Mouse (Mus musculus): Measurements from ENCODE around the gene Ltbp1. TPM values are rescaled to one million over a fixed set of nuclear protein-coding genes. Genes with fewer than 3 reads are reported as not detected.

Gene Ltbp1
- polyA plus RNA-seq, 1 experiment from 2014 or later, result 2.6 TPM

- DNase-seq (ENCODE audit: low spot score), result no peak
- Histone ChIP-seq H3K4me3 (replicated peaks; ENCODE audit: low read length) (no peak overlapping the region), H3K36me3 (replicated peaks; ENCODE audit: control insufficient read depth, insufficient read depth) (no peaks in the 10 kb centered on the region), H3K27ac (no peak overlapping the region), H3K4me1 (replicated peaks; ENCODE audit: control insufficient read depth, insufficient read depth, low read length) (no peaks in the 10 kb centered on the region), H3K4me2 (replicated peaks) (no peak overlapping the region), H3K9ac (no peak overlapping the region), H3K27me3 (ENCODE audit: control insufficient read depth, insufficient read depth, low read length) (no peaks in the 10 kb centered on the region), H3K9me3 (ENCODE audit: control insufficient read depth, low read length) (no peaks in the 10 kb centered on the region)
- WGBS, result 58% methylated on average over 1 of the region's 1 CpGs
- no peak for ATAC-seq (ENCODE audit: low FRiP score)
Observed at GRCm38 (mm10) chr17:75255967-75256366, 250.6 kb downstream of the Ltbp1 start.

GRCm38 (mm10) chr17:75258427-75258826, 253.1 kb downstream of the Ltbp1 start:
- Histone ChIP-seq H3K27me3 (ENCODE audit: control insufficient read depth, insufficient read depth, low read length) (no peaks in the 10 kb centered on the region), H3K9ac (no peak overlapping the region), H3K4me2 (replicated peaks) (no peak overlapping the region), H3K27ac (no peak overlapping the region), H3K36me3 (replicated peaks; ENCODE audit: control insufficient read depth, insufficient read depth) (no peaks in the 10 kb centered on the region), H3K9me3 (ENCODE audit: control insufficient read depth, low read length) (no peaks in the 10 kb centered on the region), H3K4me1 (replicated peaks; ENCODE audit: control insufficient read depth, insufficient read depth, low read length) (no peaks in the 10 kb centered on the region), H3K4me3 (replicated peaks; ENCODE audit: low read length) (no peak overlapping the region)
- 81% methylated on average over 2 of the region's 2 CpGs for WGBS
- DNase-seq (ENCODE audit: low spot score), result no peak
- no peak for ATAC-seq (ENCODE audit: low FRiP score)

- 40% methylated on average over 3 of the region's 3 CpGs for WGBS
- Histone ChIP-seq H3K9me3 (ENCODE audit: control insufficient read depth, low read length) (no peaks in the 10 kb centered on the region), H3K4me3 (replicated peaks; ENCODE audit: low read length) (no peak overlapping the region), H3K36me3 (replicated peaks; ENCODE audit: control insufficient read depth, insufficient read depth) (no peaks in the 10 kb centered on the region), H3K27me3 (ENCODE audit: control insufficient read depth, insufficient read depth, low read length) (no peaks in the 10 kb centered on the region), H3K9ac (no peak overlapping the region), H3K4me1 (replicated peaks; ENCODE audit: control insufficient read depth, insufficient read depth, low read length) (no peaks in the 10 kb centered on the region), H3K4me2 (replicated peaks) (no peak overlapping the region), H3K27ac (no peak overlapping the region)
- DNase-seq (ENCODE audit: low spot score) (no peak), ATAC-seq (ENCODE audit: low FRiP score) (no peak)
Observed at GRCm38 (mm10) chr17:75263336-75263990, 258.1 kb downstream of the Ltbp1 start.

GRCm38 (mm10) chr17:75268506-75268905, 263.1 kb downstream of the Ltbp1 start:
- no peak overlapping the region for H3K27ac ChIP-seq
- no peaks in the 10 kb centered on the region for H3K9me3 ChIP-seq (ENCODE audit: control insufficient read depth, low read length)
- no peak overlapping the region for H3K4me2 ChIP-seq (replicated peaks)
- DNase-seq (ENCODE audit: low spot score), result no peak
- H3K4me3 ChIP-seq (replicated peaks; ENCODE audit: low read length), result no peak overlapping the region
- no peaks in the 10 kb centered on the region for H3K36me3 ChIP-seq (replicated peaks; ENCODE audit: control insufficient read depth, insufficient read depth)
- H3K9ac ChIP-seq, result no peak overlapping the region
- 86% methylated on average over 4 of the region's 4 CpGs for WGBS
- ATAC-seq (ENCODE audit: low FRiP score), result no peak
- H3K27me3 ChIP-seq (ENCODE audit: control insufficient read depth, insufficient read depth, low read length), result no peaks in the 10 kb centered on the region
- no peaks in the 10 kb centered on the region for H3K4me1 ChIP-seq (replicated peaks; ENCODE audit: control insufficient read depth, insufficient read depth, low read length)

- DNase-seq (ENCODE audit: low spot score), result no peak
- Histone ChIP-seq H3K36me3 (replicated peaks; ENCODE audit: control insufficient read depth, insufficient read depth) (no peaks in the 10 kb centered on the region), H3K27me3 (ENCODE audit: control insufficient read depth, insufficient read depth, low read length) (no peaks in the 10 kb centered on the region), H3K4me3 (replicated peaks; ENCODE audit: low read length) (no peak overlapping the region), H3K4me2 (replicated peaks) (no peak overlapping the region), H3K4me1 (replicated peaks; ENCODE audit: control insufficient read depth, insufficient read depth, low read length) (no peaks in the 10 kb centered on the region), H3K9ac (no peak overlapping the region), H3K27ac (no peak overlapping the region), H3K9me3 (ENCODE audit: control insufficient read depth, low read length) (no peaks in the 10 kb centered on the region)
- no peak for ATAC-seq (ENCODE audit: low FRiP score)
- 98% methylated on average over 3 of the region's 3 CpGs for WGBS
Observed at GRCm38 (mm10) chr17:75272446-75272845, 267.1 kb downstream of the Ltbp1 start.

GRCm38 (mm10) chr17:75273272-75273671, 267.9 kb downstream of the Ltbp1 start:
- no peak overlapping the region for H3K27ac ChIP-seq
- WGBS, result 73% methylated on average over 1 of the region's 1 CpGs
- no peak overlapping the region for H3K9ac ChIP-seq
- no peak for ATAC-seq (ENCODE audit: low FRiP score)
- H3K4me1 ChIP-seq (replicated peaks; ENCODE audit: control insufficient read depth, insufficient read depth, low read length), result no peaks in the 10 kb centered on the region
- no peaks in the 10 kb centered on the region for H3K27me3 ChIP-seq (ENCODE audit: control insufficient read depth, insufficient read depth, low read length)
- no peak for DNase-seq (ENCODE audit: low spot score)
- H3K9me3 ChIP-seq (ENCODE audit: control insufficient read depth, low read length), result no peaks in the 10 kb centered on the region
- no peaks in the 10 kb centered on the region for H3K36me3 ChIP-seq (replicated peaks; ENCODE audit: control insufficient read depth, insufficient read depth)
- H3K4me3 ChIP-seq (replicated peaks; ENCODE audit: low read length), result no peak overlapping the region
- H3K4me2 ChIP-seq (replicated peaks), result no peak overlapping the region

- 86% methylated on average over 6 of the region's 6 CpGs for WGBS
- Histone ChIP-seq H3K4me2 (replicated peaks) (no peak overlapping the region), H3K36me3 (replicated peaks; ENCODE audit: control insufficient read depth, insufficient read depth) (no peaks in the 10 kb centered on the region), H3K27ac (no peak overlapping the region), H3K9ac (no peak overlapping the region), H3K4me3 (replicated peaks; ENCODE audit: low read length) (no peak overlapping the region), H3K9me3 (ENCODE audit: control insufficient read depth, low read length) (no peaks in the 10 kb centered on the region), H3K4me1 (replicated peaks; ENCODE audit: control insufficient read depth, insufficient read depth, low read length) (no peaks in the 10 kb centered on the region), H3K27me3 (ENCODE audit: control insufficient read depth, insufficient read depth, low read length) (no peaks in the 10 kb centered on the region)
- DNase-seq (ENCODE audit: low spot score) (no peak), ATAC-seq (ENCODE audit: low FRiP score) (no peak)
Observed at GRCm38 (mm10) chr17:75275302-75275701, 269.9 kb downstream of the Ltbp1 start.

GRCm38 (mm10) chr17:75278106-75278505, 272.7 kb downstream of the Ltbp1 start:
- no peaks in the 10 kb centered on the region for H3K9me3 ChIP-seq (ENCODE audit: control insufficient read depth, low read length)
- H3K27me3 ChIP-seq (ENCODE audit: control insufficient read depth, insufficient read depth, low read length), result no peaks in the 10 kb centered on the region
- H3K4me3 ChIP-seq (replicated peaks; ENCODE audit: low read length), result no peak overlapping the region
- H3K36me3 ChIP-seq (replicated peaks; ENCODE audit: control insufficient read depth, insufficient read depth), result no peaks in the 10 kb centered on the region
- H3K27ac ChIP-seq, result no peak overlapping the region
- no peak overlapping the region for H3K9ac ChIP-seq
- no peaks in the 10 kb centered on the region for H3K4me1 ChIP-seq (replicated peaks; ENCODE audit: control insufficient read depth, insufficient read depth, low read length)
- ATAC-seq (ENCODE audit: low FRiP score) (no peak), DNase-seq (ENCODE audit: low spot score) (no peak)
- WGBS, result 90% methylated on average over 1 of the region's 1 CpGs
- no peak overlapping the region for H3K4me2 ChIP-seq (replicated peaks)

GRCm38 (mm10) chr17:75278561-75278960, 273.2 kb downstream of the Ltbp1 start:
- Histone ChIP-seq H3K4me3 (replicated peaks; ENCODE audit: low read length) (no peak overlapping the region), H3K9ac (no peak overlapping the region), H3K4me1 (replicated peaks; ENCODE audit: control insufficient read depth, insufficient read depth, low read length) (no peaks in the 10 kb centered on the region), H3K4me2 (replicated peaks) (no peak overlapping the region), H3K9me3 (ENCODE audit: control insufficient read depth, low read length) (no peaks in the 10 kb centered on the region), H3K27ac (no peak overlapping the region), H3K36me3 (replicated peaks; ENCODE audit: control insufficient read depth, insufficient read depth) (no peaks in the 10 kb centered on the region), H3K27me3 (ENCODE audit: control insufficient read depth, insufficient read depth, low read length) (no peaks in the 10 kb centered on the region)
- ATAC-seq (ENCODE audit: low FRiP score) (no peak), DNase-seq (ENCODE audit: low spot score) (no peak)
- WGBS, result 74% methylated on average over 6 of the region's 6 CpGs

- H3K4me1 ChIP-seq (replicated peaks; ENCODE audit: control insufficient read depth, insufficient read depth, low read length), result no peaks in the 10 kb centered on the region
- H3K9ac ChIP-seq, result no peak overlapping the region
- no peaks in the 10 kb centered on the region for H3K36me3 ChIP-seq (replicated peaks; ENCODE audit: control insufficient read depth, insufficient read depth)
- no peak overlapping the region for H3K4me3 ChIP-seq (replicated peaks; ENCODE audit: low read length)
- DNase-seq (ENCODE audit: low spot score), result no peak
- 66% methylated on average over 5 of the region's 5 CpGs for WGBS
- H3K27ac ChIP-seq, result no peak overlapping the region
- H3K9me3 ChIP-seq (ENCODE audit: control insufficient read depth, low read length), result no peaks in the 10 kb centered on the region
- no peaks in the 10 kb centered on the region for H3K27me3 ChIP-seq (ENCODE audit: control insufficient read depth, insufficient read depth, low read length)
- H3K4me2 ChIP-seq (replicated peaks), result no peak overlapping the region
- no peak for ATAC-seq (ENCODE audit: low FRiP score)
Observed at GRCm38 (mm10) chr17:75281345-75281744, 276.0 kb downstream of the Ltbp1 start.
